Comparison of ENCODE assay signal across 17 mouse cellular contexts in the genomic region with DNA sequence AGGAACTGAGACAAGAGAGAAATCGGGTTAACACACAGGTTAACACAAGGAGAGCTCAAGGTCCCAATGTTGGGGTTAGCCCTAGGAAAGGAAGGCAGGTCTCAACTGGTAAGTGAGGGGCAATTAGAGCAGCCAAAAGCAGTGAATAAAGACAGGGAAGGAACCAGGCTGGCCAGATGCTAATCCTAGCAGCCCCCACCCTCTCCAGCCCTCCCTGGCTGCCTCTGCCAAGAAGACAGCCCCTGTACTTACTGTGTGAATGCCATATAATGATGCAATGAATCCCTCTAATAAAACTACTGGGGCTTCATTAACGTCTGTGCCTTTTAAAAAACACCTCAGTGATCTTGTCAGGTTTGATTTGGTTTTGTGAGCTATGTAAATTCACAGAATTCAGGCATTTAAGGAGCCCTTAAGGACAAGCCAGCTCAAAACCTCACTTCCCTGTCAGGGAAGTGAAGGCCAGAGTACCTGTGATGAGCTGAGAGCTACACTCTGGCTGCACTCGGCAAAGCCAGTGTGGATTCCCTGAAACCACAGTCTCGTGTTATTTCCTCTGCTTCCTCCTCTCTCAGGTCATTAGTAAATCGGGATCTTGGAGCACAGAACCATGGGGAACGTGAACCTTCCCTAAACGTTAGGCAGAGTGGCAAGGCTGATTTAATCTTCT. TPM values are rescaled to one million over a fixed set of nuclear protein-coding genes. Genes with fewer than 3 reads are reported as not detected.
DNase-seq lines count a peak whose midpoint lies in the region; ATAC-seq lines count a peak whose summit lies in the region.
"Had no signal": no experiment of that assay in that cellular context is flagged by ENCODE, and none has a peak within 500 bp of the region (broad histone marks: within the 10 kb centered on the region; RNA-seq: fewer than 3 reads in every experiment).

No protein-coding gene starts in this region.

- peaks cover 23% of the 10 kb centered on the region for H3K4me1 ChIP-seq in hindbrain, embryonic 13.5 days (replicated peaks)
- H3K4me1 ChIP-seq in hindbrain, embryonic 10.5 days (replicated peaks), result peaks cover 6% of the 10 kb centered on the region
- H3K4me1 ChIP-seq in embryonic facial prominence, embryonic 15.5 days, result peaks cover 39% of the 10 kb centered on the region
- peaks cover 16% of the 10 kb centered on the region; the same call in 1 of the 2 replicates for H3K4me1 ChIP-seq in hindbrain, embryonic 14.5 days (replicated peaks; ENCODE audit: control insufficient read depth, insufficient read depth, low read length)
- H3K4me1 ChIP-seq in midbrain, embryonic 15.5 days, result peaks cover 14% of the 10 kb centered on the region; the same call in 1 of the 2 replicates
- H3K4me1 ChIP-seq: liver, embryonic 13.5 days had no signal

- no peaks in the 10 kb centered on the region for H3K9me3 ChIP-seq in hindbrain, embryonic 13.5 days
- no peaks in the 10 kb centered on the region for H3K9me3 ChIP-seq in hindbrain, embryonic 10.5 days
- H3K9me3 ChIP-seq in embryonic facial prominence, embryonic 15.5 days (replicated peaks), result no peaks in the 10 kb centered on the region
- H3K9me3 ChIP-seq in hindbrain, embryonic 14.5 days (ENCODE audit: control insufficient read depth, low read length), result no peaks in the 10 kb centered on the region
- no peaks in the 10 kb centered on the region for H3K9me3 ChIP-seq in midbrain, embryonic 15.5 days
- H3K9me3 ChIP-seq: intestine, embryonic 15.5 days; liver, embryonic 13.5 days had no signal

- no peak overlapping the region for H3K4me2 ChIP-seq in hindbrain, embryonic 13.5 days
- H3K4me2 ChIP-seq in embryonic facial prominence, embryonic 15.5 days (replicated peaks), result 0 out of 2 replicates have a peak overlapping the region, but pooled peaks have one; percentile 11
- H3K4me2 ChIP-seq in hindbrain, embryonic 14.5 days (replicated peaks), result no peak overlapping the region
- H3K4me2 ChIP-seq in midbrain, embryonic 15.5 days, result no peak overlapping the region
- H3K4me2 ChIP-seq: intestine, embryonic 15.5 days; liver, embryonic 13.5 days had no signal

- no peak for DNase-seq in hindbrain, embryonic 10.5 days (ENCODE audit: low spot score)
- no peak for DNase-seq in hindbrain, embryonic 14.5 days (ENCODE audit: low spot score)
- DNase-seq in embryo, embryonic 11 days, result no peak
- no peak for DNase-seq in left cerebral cortex, adult 9 months (ENCODE audit: low spot score in 2 of 2)
- no peak for DNase-seq in urinary bladder, adult 18-20 months (ENCODE audit: low spot score in 2 of 2)
- DNase-seq: B cell, adult 2 months; cerebellum, adult 11-12 months; heart, postnatal 10 days; kidney, postnatal 10 days; liver, embryonic 13.5 days; retina, postnatal 1 day; thymus, adult 18-20 months had no signal

- WGBS in hindbrain, embryonic 13.5 days, result 69% methylated on average over 7 of the region's 7 CpGs
- WGBS in hindbrain, embryonic 10.5 days, result 74% methylated on average over 7 of the region's 7 CpGs
- WGBS in embryonic facial prominence, embryonic 15.5 days, result 40% methylated on average over 7 of the region's 7 CpGs
- 56% methylated on average over 7 of the region's 7 CpGs for WGBS in hindbrain, embryonic 14.5 days
- 36% methylated on average over 7 of the region's 7 CpGs for WGBS in midbrain, embryonic 15.5 days

- H3K4me3 ChIP-seq in hindbrain, embryonic 13.5 days, result no peak overlapping the region
- no peak overlapping the region for H3K4me3 ChIP-seq in hindbrain, embryonic 10.5 days
- H3K4me3 ChIP-seq in embryonic facial prominence, embryonic 15.5 days (replicated peaks), result no peak overlapping the region
- H3K4me3 ChIP-seq in hindbrain, embryonic 14.5 days (replicated peaks; ENCODE audit: low read length), result no peak overlapping the region
- H3K4me3 ChIP-seq in midbrain, embryonic 15.5 days, result no peak overlapping the region
- H3K4me3 ChIP-seq: intestine, embryonic 15.5 days; liver, embryonic 13.5 days had no signal

- H3K27ac ChIP-seq in hindbrain, embryonic 13.5 days, result peak overlapping the region; percentile 62; the same call in 1 of the 2 replicates
- no peak overlapping the region for H3K27ac ChIP-seq in hindbrain, embryonic 10.5 days
- peak overlapping the region; percentile 1; the same call in 1 of the 2 replicates for H3K27ac ChIP-seq in embryonic facial prominence, embryonic 15.5 days (replicated peaks)
- peak overlapping the region; percentile 27 for H3K27ac ChIP-seq in hindbrain, embryonic 14.5 days
- peak overlapping the region; percentile 57 for H3K27ac ChIP-seq in midbrain, embryonic 15.5 days
- H3K27ac ChIP-seq: intestine, embryonic 15.5 days; liver, embryonic 13.5 days had no signal

- peak; percentile 67; the same call in 1 of the 2 replicates for ATAC-seq in hindbrain, embryonic 13.5 days (ENCODE audit: low FRiP score)
- no peak for ATAC-seq in embryonic facial prominence, embryonic 15.5 days (ENCODE audit: insufficient number of reproducible peaks, low FRiP score, low TSS enrichment, low read depth)
- ATAC-seq in hindbrain, embryonic 14.5 days (ENCODE audit: low FRiP score), result peak; percentile 64; the same call in 1 of the 2 replicates
- ATAC-seq in midbrain, embryonic 15.5 days (replicated peaks), result peak; percentile 93
- ATAC-seq: intestine, embryonic 15.5 days; Patski had no signal

- peak overlapping the region; percentile 43 for H3K9ac ChIP-seq in hindbrain, embryonic 13.5 days
- H3K9ac ChIP-seq in embryonic facial prominence, embryonic 15.5 days, result no peak overlapping the region
- H3K9ac ChIP-seq in hindbrain, embryonic 14.5 days, result no peak overlapping the region
- no peak overlapping the region for H3K9ac ChIP-seq in midbrain, embryonic 15.5 days
- H3K9ac ChIP-seq: intestine, embryonic 15.5 days; liver, embryonic 13.5 days had no signal

- no peaks in the 10 kb centered on the region for H3K27me3 ChIP-seq in hindbrain, embryonic 13.5 days
- no peaks in the 10 kb centered on the region for H3K27me3 ChIP-seq in hindbrain, embryonic 10.5 days (ENCODE audit: insufficient read depth, poor library complexity, severe bottlenecking)
- H3K27me3 ChIP-seq in embryonic facial prominence, embryonic 15.5 days, result no peaks in the 10 kb centered on the region
- no peaks in the 10 kb centered on the region for H3K27me3 ChIP-seq in hindbrain, embryonic 14.5 days (ENCODE audit: control insufficient read depth, insufficient read depth, low read length)
- no peaks in the 10 kb centered on the region for H3K27me3 ChIP-seq in midbrain, embryonic 15.5 days (replicated peaks)
- H3K27me3 ChIP-seq: intestine, embryonic 15.5 days; liver, embryonic 13.5 days; Patski had no signal

- no peaks in the 10 kb centered on the region for H3K36me3 ChIP-seq in hindbrain, embryonic 13.5 days
- H3K36me3 ChIP-seq in hindbrain, embryonic 10.5 days, result 0 out of 2 replicates have a peak, but pooled peaks cover 2% of the 10 kb centered on the region
- no peaks in the 10 kb centered on the region for H3K36me3 ChIP-seq in embryonic facial prominence, embryonic 15.5 days
- H3K36me3 ChIP-seq in hindbrain, embryonic 14.5 days (replicated peaks; ENCODE audit: control insufficient read depth, insufficient read depth), result no peaks in the 10 kb centered on the region
- no peaks in the 10 kb centered on the region for H3K36me3 ChIP-seq in midbrain, embryonic 15.5 days (replicated peaks)
- H3K36me3 ChIP-seq: intestine, embryonic 15.5 days; liver, embryonic 13.5 days had no signal

RNA-seq across cellular contexts. Expression of gene Adgra3, which starts 16.4 kb away (rescaled TPM):
- polyA plus RNA-seq in hindbrain, embryonic 13.5 days (2015; fragmentation: Nextera tagmentation; extraction: Ambion mirVana), result 17.7 and 19.6 TPM in 2 replicates
- polyA plus RNA-seq in hindbrain, embryonic 10.5 days (2016; fragmentation: Nextera tagmentation; extraction: Ambion mirVana), result 34.2 and 38.7 TPM in 2 replicates
- 31.3 and 33.6 TPM in 2 replicates for polyA plus RNA-seq in embryonic facial prominence, embryonic 15.5 days (2015; fragmentation: Nextera tagmentation; extraction: Ambion mirVana)
- 22.0 and 23.9 TPM in 2 replicates for polyA plus RNA-seq in hindbrain, embryonic 14.5 days (2014; fragmentation: Nextera tagmentation; extraction: Ambion mirVana)
- polyA plus RNA-seq in midbrain, embryonic 15.5 days (2015; fragmentation: Nextera tagmentation; extraction: Ambion mirVana), result 14.3 and 15.4 TPM in 2 replicates
